Mouse (Mus musculus) forebrain, embryonic 10.5 days (tissue): ENCODE measurements around the gene Trpm8. TPM values are rescaled to one million over a fixed set of nuclear protein-coding genes. Genes with fewer than 3 reads are reported as not detected.

Experiments used
- DNase-seq: peaks from one replicate; pipeline ENCODE4 v3.0.0-alpha.2; 2017; ENCODE audit warnings: low spot score; ENCODE audit errors: extremely low spot score
- H3K27ac ChIP-seq: fragments of 300-500 bp; sonication (generic); 2 replicates; pipeline ENCODE4 v1.5.1; 2016; ENCODE audit warnings: mild to moderate bottlenecking
- H3K27me3 ChIP-seq: fragments of 300-500 bp; sonication (generic); 2 replicates; pipeline ENCODE4 v1.6.1; 2016; ENCODE audit warnings: mild to moderate bottlenecking; ENCODE audit not compliant: poor library complexity, severe bottlenecking
- H3K36me3 ChIP-seq: fragments of 300-500 bp; sonication (generic); replicated peaks from 2 replicates; pipeline ENCODE4 v1.6.1; 2016; ENCODE audit warnings: mild to moderate bottlenecking, moderate library complexity
- H3K4me1 ChIP-seq: fragments of 300-500 bp; sonication (generic); 2 replicates; pipeline ENCODE4 v1.6.1; 2016
- H3K4me3 ChIP-seq: fragments of 300-500 bp; sonication (generic); 2 replicates; pipeline ENCODE4 v1.5.1; 2016; ENCODE audit warnings: mild to moderate bottlenecking, moderate library complexity
- H3K9me3 ChIP-seq: fragments of 300-500 bp; sonication (generic); 2 replicates; pipeline ENCODE4 v1.6.1; 2016; ENCODE audit warnings: mild to moderate bottlenecking, moderate library complexity
- WGBS: fragments of 180-500 bp; shearing (Covaris S2); methylation state at CpG from one replicate; pipeline ENCODE4 v1.1.7; 2016; 5-methylcytosine and 5-hydroxymethylcytosine counted together
- polyA plus RNA-seq: library from polyadenylated mRNA; unstranded; fragments of >200 nt; fragmentation: Nextera tagmentation; extraction: Ambion mirVana; gene quantifications from 2 replicates; pipeline ENCODE4 v1.2.1, GENCODE M21; 2016

Trpm8 gene
- polyA plus RNA-seq, 1 experiment from 2014 or later, result not detected

- 68% methylated on average over 11 of the region's 11 CpGs for WGBS
- Histone ChIP-seq H3K4me3 (no peak overlapping the region), H3K4me1 (no peaks in the 10 kb centered on the region)
These were observed 42.2 kb upstream of the Trpm8 start for GRCm38 (mm10) chr1:88235046-88235893.

GRCm38 (mm10) chr1:88235894-88236415, 41.5 kb upstream of the Trpm8 start:
- Histone ChIP-seq H3K27me3 (no peaks in the 10 kb centered on the region), H3K27ac (no peak overlapping the region), H3K4me3 (no peak overlapping the region), H3K4me1 (no peaks in the 10 kb centered on the region), H3K9me3 (peaks cover 98% of the 10 kb centered on the region), H3K36me3 (no peaks in the 10 kb centered on the region)
- DNase-seq, result no peak
- WGBS, result 71% methylated on average over 4 of the region's 4 CpGs

More at GRCm38 (mm10) chr1:88235046-88235893, 42.2 kb upstream of the Trpm8 start:
- Histone ChIP-seq H3K27me3 (no peaks in the 10 kb centered on the region), H3K9me3 (peaks cover 98% of the 10 kb centered on the region), H3K36me3 (no peaks in the 10 kb centered on the region), H3K27ac (no peak overlapping the region)
- DNase-seq, result no peak

GRCm38 (mm10) chr1:88237311-88237710, 40.1 kb upstream of the Trpm8 start:
- peaks cover 98% of the 10 kb centered on the region for H3K9me3 ChIP-seq
- no peaks in the 10 kb centered on the region for H3K27me3 ChIP-seq
- WGBS, result 80% methylated on average over 5 of the region's 5 CpGs
- H3K36me3 ChIP-seq, result no peaks in the 10 kb centered on the region
- H3K27ac ChIP-seq, result no peak overlapping the region
- H3K4me3 ChIP-seq, result no peak overlapping the region
- DNase-seq, result no peak
- H3K4me1 ChIP-seq, result no peaks in the 10 kb centered on the region

DNA sequence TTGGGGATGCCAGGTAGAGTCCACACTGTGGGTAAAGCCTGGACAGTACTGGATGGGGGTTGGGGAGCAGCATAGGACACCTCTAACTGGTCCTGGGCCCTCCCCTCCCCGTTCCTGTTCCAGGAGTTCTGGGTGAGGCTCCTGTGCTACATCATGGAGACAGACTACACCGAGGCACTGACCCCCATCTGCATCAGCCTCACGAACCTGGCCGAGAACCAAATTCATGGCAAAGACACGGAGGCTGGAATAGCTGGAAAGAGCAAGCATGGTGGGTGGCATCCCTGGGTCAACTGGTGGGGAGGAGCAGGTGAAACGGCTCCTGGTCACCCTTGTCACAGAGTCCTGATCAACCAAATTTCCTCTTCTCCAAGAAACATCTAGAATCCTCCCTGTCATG, 38.7 kb upstream of the Trpm8 start:
- Histone ChIP-seq H3K4me3 (no peak overlapping the region), H3K9me3 (peaks cover 98% of the 10 kb centered on the region), H3K36me3 (no peaks in the 10 kb centered on the region), H3K27ac (no peak overlapping the region), H3K4me1 (no peaks in the 10 kb centered on the region), H3K27me3 (no peaks in the 10 kb centered on the region)
- DNase-seq, result no peak
- WGBS, result 78% methylated on average over 6 of the region's 6 CpGs

DNA sequence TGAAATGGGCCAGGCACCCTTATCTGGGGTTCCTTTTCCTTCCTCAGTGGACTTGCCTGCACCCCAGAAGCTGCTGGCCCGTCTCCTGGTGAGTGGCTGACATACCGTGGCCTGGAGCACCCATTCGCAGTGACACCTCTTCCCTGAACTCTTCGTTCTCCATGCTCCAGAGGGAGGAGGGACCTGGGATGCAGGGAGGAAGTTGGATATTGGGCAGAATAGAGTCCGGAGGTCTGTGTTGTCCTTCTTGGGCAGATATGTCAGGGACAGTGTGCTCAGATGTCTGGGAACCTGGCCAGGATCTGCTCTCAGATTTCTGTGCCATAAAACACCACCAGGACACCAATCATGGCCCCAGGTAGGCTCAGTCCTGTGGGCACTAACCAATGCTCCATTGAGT, 37.4 kb upstream of the Trpm8 start:
- no peak overlapping the region for H3K27ac ChIP-seq
- H3K4me1 ChIP-seq, result no peaks in the 10 kb centered on the region
- H3K4me3 ChIP-seq, result no peak overlapping the region
- H3K27me3 ChIP-seq, result no peaks in the 10 kb centered on the region
- peaks cover 98% of the 10 kb centered on the region for H3K9me3 ChIP-seq
- WGBS, result 76% methylated on average over 5 of the region's 5 CpGs
- DNase-seq, result no peak
- no peaks in the 10 kb centered on the region for H3K36me3 ChIP-seq

- WGBS, result 77% methylated on average over 4 of the region's 4 CpGs
- Histone ChIP-seq H3K27me3 (no peaks in the 10 kb centered on the region), H3K4me1 (no peaks in the 10 kb centered on the region), H3K36me3 (no peaks in the 10 kb centered on the region), H3K9me3 (peaks cover 98% of the 10 kb centered on the region), H3K27ac (no peak overlapping the region), H3K4me3 (no peak overlapping the region)
- no peak for DNase-seq
These were observed 36.9 kb upstream of the Trpm8 start for GRCm38 (mm10) chr1:88240579-88240978.

DNA sequence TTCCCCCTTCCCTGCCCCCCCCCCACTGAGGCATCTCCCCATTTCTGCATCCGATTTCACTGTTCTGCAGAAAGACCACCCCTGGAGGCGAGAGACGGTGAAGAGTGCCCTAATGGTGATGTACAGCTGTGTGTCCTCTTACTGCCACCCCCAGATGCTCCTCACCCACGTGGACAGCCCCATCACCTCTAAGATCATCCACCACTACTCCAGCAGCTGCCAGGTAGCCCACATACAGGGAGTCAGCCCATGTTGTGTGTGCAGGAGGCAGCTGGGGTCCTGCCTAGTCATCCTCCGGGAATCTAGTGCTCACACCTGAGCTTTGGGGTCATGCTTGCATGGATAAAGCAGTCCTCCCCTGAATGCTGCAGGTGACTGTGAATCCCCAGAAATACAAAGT, 33.6 kb upstream of the Trpm8 start:
- 67% methylated on average over 5 of the region's 5 CpGs for WGBS
- Histone ChIP-seq H3K9me3 (peaks cover 100% of the 10 kb centered on the region), H3K27me3 (no peaks in the 10 kb centered on the region), H3K27ac (no peak overlapping the region), H3K4me3 (no peak overlapping the region), H3K36me3 (no peaks in the 10 kb centered on the region), H3K4me1 (no peaks in the 10 kb centered on the region)
- DNase-seq, result no peak

GRCm38 (mm10) chr1:88245881-88246280, 31.6 kb upstream of the Trpm8 start:
- H3K36me3 ChIP-seq, result no peaks in the 10 kb centered on the region
- H3K4me3 ChIP-seq, result no peak overlapping the region
- no peaks in the 10 kb centered on the region for H3K27me3 ChIP-seq
- no peak for DNase-seq
- no peak overlapping the region for H3K27ac ChIP-seq
- 78% methylated on average over 6 of the region's 6 CpGs for WGBS
- H3K4me1 ChIP-seq, result no peaks in the 10 kb centered on the region
- H3K9me3 ChIP-seq, result peaks cover 100% of the 10 kb centered on the region

GRCm38 (mm10) chr1:88246386-88246785, 31.1 kb upstream of the Trpm8 start:
- peaks cover 100% of the 10 kb centered on the region for H3K9me3 ChIP-seq
- no peak for DNase-seq
- no peak overlapping the region for H3K4me3 ChIP-seq
- H3K4me1 ChIP-seq, result no peaks in the 10 kb centered on the region
- no peaks in the 10 kb centered on the region for H3K27me3 ChIP-seq
- H3K36me3 ChIP-seq, result no peaks in the 10 kb centered on the region
- H3K27ac ChIP-seq, result no peak overlapping the region
- WGBS, result 48% methylated on average over 6 of the region's 6 CpGs

- H3K27me3 ChIP-seq, result no peaks in the 10 kb centered on the region
- H3K4me1 ChIP-seq, result no peaks in the 10 kb centered on the region
- H3K4me3 ChIP-seq, result no peak overlapping the region
- H3K36me3 ChIP-seq, result no peaks in the 10 kb centered on the region
- peaks cover 98% of the 10 kb centered on the region for H3K9me3 ChIP-seq
- 54% methylated on average over 2 of the region's 2 CpGs for WGBS
- no peak overlapping the region for H3K27ac ChIP-seq
- DNase-seq, result no peak
These were observed 29.8 kb upstream of the Trpm8 start for GRCm38 (mm10) chr1:88247660-88248059.

- Histone ChIP-seq H3K9me3 (peaks cover 98% of the 10 kb centered on the region), H3K36me3 (no peaks in the 10 kb centered on the region), H3K27me3 (no peaks in the 10 kb centered on the region), H3K27ac (no peak overlapping the region), H3K4me1 (no peaks in the 10 kb centered on the region), H3K4me3 (no peak overlapping the region)
- no peak for DNase-seq
- WGBS, result 77% methylated on average over 4 of the region's 4 CpGs
These were observed 28.8 kb upstream of the Trpm8 start for GRCm38 (mm10) chr1:88248658-88249057.

- no peaks in the 10 kb centered on the region for H3K4me1 ChIP-seq
- H3K27ac ChIP-seq, result no peak overlapping the region
- H3K4me3 ChIP-seq, result no peak overlapping the region
- 81% methylated on average over 7 of the region's 7 CpGs for WGBS
- H3K36me3 ChIP-seq, result no peaks in the 10 kb centered on the region
- DNase-seq, result no peak
- H3K9me3 ChIP-seq, result peaks cover 98% of the 10 kb centered on the region
- H3K27me3 ChIP-seq, result no peaks in the 10 kb centered on the region
These were observed 27.9 kb upstream of the Trpm8 start for GRCm38 (mm10) chr1:88249596-88249995.

- peaks cover 98% of the 10 kb centered on the region for H3K9me3 ChIP-seq
- WGBS, result 85% methylated on average over 5 of the region's 5 CpGs
These were observed 27.4 kb upstream of the Trpm8 start for GRCm38 (mm10) chr1:88250023-88250422.

More at GRCm38 (mm10) chr1:88250023-88250422, 27.4 kb upstream of the Trpm8 start:
- DNase-seq, result no peak
- Histone ChIP-seq H3K27me3 (no peaks in the 10 kb centered on the region), H3K4me3 (no peak overlapping the region), H3K36me3 (no peaks in the 10 kb centered on the region), H3K27ac (no peak overlapping the region), H3K4me1 (no peaks in the 10 kb centered on the region)
